In genomic region chr16:23458906-23459588, GRCm38 (mm10) we compare ENCODE assay signal across 18 mouse cellular contexts. TPM values are rescaled to one million over a fixed set of nuclear protein-coding genes. Genes with fewer than 3 reads are reported as not detected.
"Had no signal": no experiment of that assay in that cellular context is flagged by ENCODE, and none has a peak within 500 bp of the region (broad histone marks: within the 10 kb centered on the region; RNA-seq: fewer than 3 reads in every experiment).

No protein-coding gene starts in this region.

- H3K4me1 ChIP-seq: megakaryocyte, embryonic 14.5 days; stomach, embryonic 15.5 days had no signal

- DNase-seq: kidney, adult 2 months; kidney, postnatal 14 days; layer of hippocampus, postnatal 36 days; liver; liver, embryonic 13.5 days; liver, postnatal 0 days; right cerebral cortex, postnatal 14 days; thymus, postnatal 36 days had no signal

- H3K9ac ChIP-seq: kidney, embryonic 15.5 days; liver, embryonic 13.5 days; liver, postnatal 0 days; stomach, embryonic 15.5 days had no signal

- H3K4me3 ChIP-seq: kidney, embryonic 15.5 days; liver, embryonic 13.5 days; megakaryocyte, embryonic 14.5 days; stomach, embryonic 15.5 days had no signal

- ATAC-seq: liver, postnatal 0 days had no signal

- H3K4me2 ChIP-seq: kidney, embryonic 15.5 days; liver, embryonic 13.5 days; midbrain, embryonic 11.5 days; stomach, embryonic 15.5 days had no signal

- H3K27me3 ChIP-seq: kidney, embryonic 15.5 days; liver, embryonic 13.5 days; stomach, embryonic 15.5 days had no signal

- H3K36me3 ChIP-seq: kidney, embryonic 15.5 days; stomach, embryonic 15.5 days had no signal

- H3K9me3 ChIP-seq: kidney, embryonic 15.5 days; liver, embryonic 13.5 days; stomach, embryonic 15.5 days had no signal

- H3K27ac ChIP-seq: kidney, embryonic 15.5 days; liver, embryonic 13.5 days; macrophage; stomach, embryonic 15.5 days had no signal

RNA-seq across cellular contexts. Expression of gene Rtp1, which starts 30.1 kb away (rescaled TPM):
- polyA plus RNA-seq: kidney, embryonic 15.5 days; large intestine, adult 2 months; liver, embryonic 13.5 days; liver, postnatal 0 days; lung, embryonic 16.5 days; macrophage; midbrain, embryonic 11.5 days; neural tube, embryonic 14.5 days; spleen, adult 2 months; stomach, embryonic 15.5 days; thymus, postnatal 0 days had no signal
